Mouse (Mus musculus) heart, embryonic 14.5 days (tissue): ENCODE results near the gene Nags. TPM values are rescaled to one million over a fixed set of nuclear protein-coding genes. Genes with fewer than 3 reads are reported as not detected.

Experiments used
- ATAC-seq: fragments of 200-750 bp; cut with Nextera tagmentation; 2 replicates; pipeline ENCODE4 v1.8.0; 2017; ENCODE audit warnings: low read depth, moderate TSS enrichment; ENCODE audit not compliant: insufficient number of reproducible peaks, insufficient read depth, low FRiP score
- H3K27ac ChIP-seq, 2 experiments: fragments of 200-500 bp in 1 of 2; fragments of 300-500 bp in 1 of 2; sonication (generic) in 1 of 2; replicated peaks in 1 of 2; 2 replicates each; pipeline ENCODE4 v1.5.1; 2012 to 2014; ENCODE audit warnings: low read depth in 2 of 2, low read length in 2 of 2, control low read depth in 1 of 2, mild to moderate bottlenecking in 1 of 2, mixed read lengths in 1 of 2; ENCODE audit not compliant: control insufficient read depth in 1 of 2, insufficient read depth in 1 of 2
- H3K27me3 ChIP-seq: fragments of 300-500 bp; sonication (generic); 2 replicates; pipeline ENCODE4 v1.6.1; 2014; ENCODE audit warnings: mild to moderate bottlenecking, low read length, control low read depth; ENCODE audit not compliant: control insufficient read depth, insufficient read depth
- H3K36me3 ChIP-seq: fragments of 300-500 bp; sonication (generic); 2 replicates; pipeline ENCODE4 v1.6.1; 2014; ENCODE audit warnings: mild to moderate bottlenecking, control low read depth, low read length, mixed read lengths; ENCODE audit not compliant: control insufficient read depth, insufficient read depth
- H3K4me1 ChIP-seq, 2 experiments: fragments of 200-500 bp in 1 of 2; fragments of 300-500 bp in 1 of 2; sonication (generic) in 1 of 2; 2 replicates each; pipeline ENCODE4 v1.6.1; 2012 to 2014; ENCODE audit warnings: low read length in 2 of 2, control low read depth in 1 of 2, mixed read lengths in 1 of 2; ENCODE audit not compliant: control insufficient read depth in 2 of 2, insufficient read depth in 2 of 2
- H3K4me2 ChIP-seq: fragments of 300-500 bp; sonication (generic); 2 replicates; pipeline ENCODE4 v1.6.1; 2014; ENCODE audit warnings: mild to moderate bottlenecking, low read length
- H3K4me3 ChIP-seq, 2 experiments: fragments of 200-500 bp in 1 of 2; fragments of 300-500 bp in 1 of 2; sonication (generic) in 1 of 2; 2 replicates each; pipeline ENCODE4 v1.5.1; 2012 to 2014; ENCODE audit warnings: low read length in 2 of 2, mild to moderate bottlenecking in 2 of 2, control low read depth in 1 of 2, low read depth in 1 of 2, moderate library complexity in 1 of 2; ENCODE audit not compliant: control insufficient read depth in 1 of 2, insufficient read depth in 1 of 2
- H3K9ac ChIP-seq: fragments of 300-500 bp; sonication (generic); 2 replicates; pipeline ENCODE4 v1.6.1; 2014; ENCODE audit warnings: mild to moderate bottlenecking, low read length
- H3K9me3 ChIP-seq: fragments of 300-500 bp; sonication (generic); 2 replicates; pipeline ENCODE4 v1.6.1; 2016; ENCODE audit warnings: low read length, control low read depth; ENCODE audit not compliant: control insufficient read depth
- WGBS: fragments of 180-500 bp; shearing (Covaris S2); extraction: QIAGEN DNeasy Blood & Tissue Kit; methylation state at CpG from one replicate; pipeline ENCODE4 v1.1.7; 2014; 5-methylcytosine and 5-hydroxymethylcytosine counted together
- polyA plus RNA-seq: library from polyadenylated mRNA; unstranded; fragments of >200 nt; fragmentation: Nextera tagmentation; extraction: Ambion mirVana; gene quantifications from 2 replicates; pipeline ENCODE4 v1.2.1, GENCODE M21; 2014

Gene Nags
- polyA plus RNA-seq: not detected in 2 replicates

GRCm38 (mm10) chr11:102145471-102146001 is at the start of gene Nags:
Nags (plus strand) TSS chr11:102145513.
- peak within 1 kb of the TSS; percentile 71 for H3K4me2 ChIP-seq
- H3K27me3 ChIP-seq: peaks cover 54% of the 10 kb centered on the region
- ATAC-seq: no peak
- no peaks in the 10 kb centered on the region for H3K36me3 ChIP-seq
- WGBS: 1% methylated on average over 50 of the region's 50 CpGs
- no peak within 1 kb of the TSS for H3K27ac ChIP-seq
- peak within 1 kb of the TSS; percentile 38 to 41 for H3K4me3 ChIP-seq
- peak within 1 kb of the TSS; percentile 58 for H3K9ac ChIP-seq
- H3K4me1 ChIP-seq: peaks cover 8 to 24% of the 10 kb centered on the region in 2 experiments; a peak in 3 of 4 replicates
- H3K9me3 ChIP-seq: no peaks in the 10 kb centered on the region

GRCm38 (mm10) chr11:102095676-102096075 is 49.6 kb upstream of the Nags start:
- Histone ChIP-seq H3K4me1 (peaks cover 7 to 16% of the 10 kb centered on the region in 2 experiments), H3K27ac (no peak overlapping the region)
- 54% methylated on average over 3 of the region's 3 CpGs for WGBS

GRCm38 (mm10) chr11:102096446-102096845 is 48.9 kb upstream of the Nags start:
- Histone ChIP-seq H3K36me3 (no peaks in the 10 kb centered on the region), H3K4me1 (peaks cover 7 to 16% of the 10 kb centered on the region in 2 experiments), H3K4me2 (peak overlapping the region; percentile 62), H3K9ac (no peak overlapping the region), H3K27me3 (peaks cover 5% of the 10 kb centered on the region; the same call in 1 of the 2 replicates), H3K27ac (no peak overlapping the region), H3K4me3 (peak overlapping the region; percentile 14 to 28; a peak in 3 of 4 replicates), H3K9me3 (no peaks in the 10 kb centered on the region)
- WGBS: 63% methylated on average over 5 of the region's 5 CpGs
- no peak for ATAC-seq

More at GRCm38 (mm10) chr11:102095676-102096075, 49.6 kb upstream of the Nags start:
- Histone ChIP-seq H3K9ac (no peak overlapping the region), H3K4me2 (no peak overlapping the region), H3K9me3 (no peaks in the 10 kb centered on the region), H3K36me3 (no peaks in the 10 kb centered on the region), H3K4me3 (no peak overlapping the region), H3K27me3 (no peaks in the 10 kb centered on the region)
- no peak; the same call in 1 of the 2 replicates for ATAC-seq

- peak; percentile 88 for ATAC-seq
- Histone ChIP-seq H3K27me3 (peaks cover 10% of the 10 kb centered on the region; the same call in 1 of the 2 replicates), H3K9me3 (no peaks in the 10 kb centered on the region), H3K27ac (no peak overlapping the region), H3K4me1 (peaks cover 8 to 20% of the 10 kb centered on the region in 2 experiments), H3K4me3 (peak overlapping the region; percentile 24 to 28), H3K4me2 (peak overlapping the region; percentile 62), H3K36me3 (no peaks in the 10 kb centered on the region), H3K9ac (peak overlapping the region; percentile 69)
- 4% methylated on average over 18 of the region's 18 CpGs for WGBS
Measured at GRCm38 (mm10) chr11:102096887-102097391, 48.4 kb upstream of the Nags start.

DNA sequence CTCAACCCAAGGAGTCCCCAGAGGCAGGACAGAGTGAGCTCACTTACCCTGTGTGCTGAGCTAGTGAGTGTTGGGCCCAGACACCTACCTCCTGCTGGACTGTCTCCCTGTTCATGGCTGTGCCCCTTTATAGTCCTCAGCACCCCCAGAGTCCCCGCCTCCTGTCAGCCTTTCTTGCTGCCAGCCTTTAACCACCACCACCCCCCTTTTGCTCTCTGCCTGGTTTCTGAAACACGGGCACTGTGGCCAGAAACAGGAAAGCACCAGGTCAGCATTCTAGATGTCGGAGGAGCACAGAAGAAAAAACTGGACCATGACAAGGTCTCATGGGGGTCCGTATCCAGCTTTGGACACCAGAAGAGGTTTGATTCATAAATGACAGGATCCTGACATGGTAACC is 44.1 kb upstream of the Nags start, which contains the start of gene Ppy:
Gene Ppy (minus strand): TSS at position 101 of the 400 bp plus-strand sequence.
- Histone ChIP-seq H3K9me3 (no peaks in the 10 kb centered on the region), H3K27ac (no peak within 1 kb of the TSS), H3K36me3 (no peaks in the 10 kb centered on the region), H3K4me3 (no peak within 1 kb of the TSS), H3K4me2 (peak within 1 kb of the TSS; percentile 42; the same call in 1 of the 2 replicates), H3K4me1 (peaks cover 13 to 18% of the 10 kb centered on the region in 2 experiments), H3K9ac (peak within 1 kb of the TSS; percentile 54; the same call in 1 of the 2 replicates), H3K27me3 (peaks cover 45% of the 10 kb centered on the region)
- ATAC-seq: no peak
- 84% methylated on average over 4 of the region's 4 CpGs for WGBS

DNA sequence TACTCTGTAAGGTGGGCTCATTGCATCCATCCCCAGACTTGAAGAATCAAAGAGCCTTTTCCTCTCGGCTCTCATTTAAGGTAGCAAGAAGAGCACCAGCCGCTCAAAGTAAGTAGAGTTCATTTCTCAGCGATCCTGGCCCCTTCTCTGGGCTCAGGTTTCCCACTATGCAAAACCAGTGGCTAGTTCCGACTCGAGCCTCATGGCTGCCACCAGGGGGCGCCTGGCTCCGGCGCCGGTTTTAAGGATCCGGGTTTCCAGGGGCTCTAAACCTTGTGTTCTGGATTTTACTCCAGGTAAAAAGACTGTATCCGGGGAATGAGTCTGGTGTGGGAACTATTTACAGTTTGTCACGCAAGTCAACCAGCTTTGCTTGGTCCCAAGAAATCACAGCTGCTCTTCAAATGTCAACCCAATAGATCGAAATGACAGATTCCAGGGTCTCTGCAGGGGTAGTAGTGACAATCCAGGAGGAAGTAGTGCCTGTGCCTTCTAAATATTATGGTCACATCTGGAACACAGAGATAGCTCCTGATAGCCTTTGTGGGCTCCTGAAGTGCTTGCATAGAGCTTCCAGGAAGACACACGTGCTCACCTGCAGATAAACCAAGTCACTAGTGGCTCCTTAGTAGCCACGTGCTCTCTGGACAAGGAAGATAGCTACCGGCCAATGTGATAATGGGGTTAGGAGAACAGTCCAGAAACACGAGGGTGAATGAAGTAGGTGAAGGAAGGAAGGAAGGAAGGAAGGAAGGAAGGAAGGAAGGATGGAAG is 42.6 kb upstream of the Nags start:
- Histone ChIP-seq H3K27me3 (peaks cover 59% of the 10 kb centered on the region), H3K4me3 (no peak overlapping the region), H3K4me1 (peaks cover 6 to 8% of the 10 kb centered on the region in 2 experiments), H3K4me2 (peak overlapping the region; percentile 42), H3K9ac (peak overlapping the region; percentile 54), H3K36me3 (no peaks in the 10 kb centered on the region), H3K9me3 (no peaks in the 10 kb centered on the region), H3K27ac (no peak overlapping the region)
- WGBS: 11% methylated on average over 17 of the region's 17 CpGs
- ATAC-seq: no peak

DNA sequence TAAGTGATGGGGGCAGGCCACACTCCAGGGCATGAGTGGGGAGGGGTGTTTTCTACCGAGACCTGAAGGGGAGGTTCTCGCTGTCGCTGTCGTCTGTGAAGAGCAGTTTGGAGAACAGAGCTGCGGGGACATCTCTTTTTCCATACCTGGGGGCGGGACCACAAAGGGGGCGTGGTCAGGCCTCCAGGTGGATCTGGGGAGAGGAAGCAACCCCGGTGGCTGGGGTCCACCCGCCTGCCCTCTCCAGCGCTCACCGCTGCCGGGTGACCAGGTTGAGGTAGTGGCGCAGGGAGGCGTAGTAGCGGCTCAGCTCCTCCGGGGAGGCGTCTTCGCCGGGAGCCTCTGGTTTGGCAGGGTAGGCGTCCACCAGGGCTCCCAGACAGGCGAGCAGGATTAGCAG is 38.4 kb upstream of the Nags start:
- H3K4me3 ChIP-seq: no peak overlapping the region
- WGBS: 1% methylated on average over 21 of the region's 21 CpGs

More for the DNA sequence above, 38.4 kb upstream of the Nags start:
- Histone ChIP-seq H3K27me3 (peaks cover 66% of the 10 kb centered on the region), H3K27ac (no peak overlapping the region), H3K4me1 (peaks cover 5% of the 10 kb centered on the region in 2 experiments), H3K9me3 (no peaks in the 10 kb centered on the region), H3K4me2 (peak overlapping the region; percentile 11; the same call in 1 of the 2 replicates), H3K36me3 (no peaks in the 10 kb centered on the region), H3K9ac (no peak overlapping the region)
- ATAC-seq: no peak
